Mouse (Mus musculus) T-helper 17 cell (primary cell): ENCODE results near the gene Otop3.

ENCODE experiments used
- in situ Hi-C, 2 experiments: fragments of 300-600 bp; cut with MboI, MseI; formaldehyde crosslinking; loops; 1 replicate in 1 of 2; 2 replicates in 1 of 2; pipeline ENCODE4 v1.15.1; 2025; ENCODE audit warnings: high pct_unique_total_duplicates in 2 of 2

Otop3 gene

GRCm38 (mm10) chr11:115334531-115334930, at the start of gene Otop3:
TSS of gene Otop3 (plus strand) at chr11:115334731.
- in situ Hi-C loops = no loop called here

DNA sequence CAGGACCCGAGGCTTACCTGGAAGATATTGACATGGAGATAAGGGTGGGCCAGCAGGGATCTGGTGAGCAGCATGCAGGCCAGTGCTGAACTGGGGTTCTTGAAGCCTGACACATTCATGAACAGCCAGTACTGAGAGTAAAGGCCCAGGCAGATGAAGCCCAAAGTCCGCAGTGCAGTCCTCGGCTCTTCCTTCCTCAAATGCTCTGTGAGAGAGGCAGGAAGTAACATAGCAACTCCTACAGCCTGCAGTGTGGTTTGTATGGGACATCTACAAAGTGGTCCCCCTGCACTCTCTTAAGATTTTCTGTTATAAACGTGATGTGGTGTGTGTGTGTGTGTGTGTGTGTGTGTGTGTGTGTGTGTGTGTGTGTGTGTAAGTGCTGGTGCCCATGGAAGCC, 49.2 kb upstream of the Otop3 start:
- in situ Hi-C loops = no loop called here

- in situ Hi-C loops = no loop called here
These were observed 48.1 kb upstream of the Otop3 start for GRCm38 (mm10) chr11:115286201-115286993.

DNA sequence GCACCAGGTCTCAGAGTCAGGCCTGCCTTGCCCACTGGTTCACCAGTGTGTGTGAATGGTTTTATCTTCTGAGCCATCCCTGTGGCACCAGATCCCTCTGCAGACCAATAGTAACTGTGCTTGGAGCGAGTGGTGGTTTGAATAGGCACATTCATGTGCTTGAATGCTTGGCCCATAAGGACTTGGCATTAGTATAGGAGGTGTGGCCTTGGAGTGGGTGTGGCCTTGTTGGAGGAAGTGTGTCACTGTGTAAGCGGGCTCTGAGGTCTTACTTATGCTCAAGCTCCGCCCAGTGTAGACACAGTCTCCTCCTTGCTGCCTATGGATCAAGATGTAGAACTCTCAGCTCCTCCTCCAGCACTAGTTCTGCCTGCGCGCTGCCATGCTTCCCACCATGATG, 47.1 kb upstream of the Otop3 start:
- in situ Hi-C loops = no loop called here

DNA sequence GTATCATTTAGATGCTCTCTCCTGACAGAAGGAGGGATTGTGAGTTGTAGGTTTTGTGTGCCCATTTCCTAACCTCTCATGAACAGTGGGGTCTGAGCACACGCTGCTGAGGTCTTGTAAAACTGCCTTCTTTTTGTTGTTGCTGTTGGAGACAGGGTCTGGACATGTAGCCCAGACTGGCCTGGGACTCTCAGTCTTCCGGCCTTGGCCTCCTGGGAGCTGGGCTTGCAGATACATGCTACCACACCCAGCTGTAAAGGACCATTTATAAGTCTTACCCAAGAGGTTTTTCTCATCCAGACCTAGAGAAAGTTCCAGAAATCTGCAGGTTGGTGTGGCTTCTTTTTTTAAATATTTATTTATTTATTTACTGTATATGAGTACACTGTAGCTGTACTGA, 46.2 kb upstream of the Otop3 start:
- in situ Hi-C loops = no loop called here

DNA sequence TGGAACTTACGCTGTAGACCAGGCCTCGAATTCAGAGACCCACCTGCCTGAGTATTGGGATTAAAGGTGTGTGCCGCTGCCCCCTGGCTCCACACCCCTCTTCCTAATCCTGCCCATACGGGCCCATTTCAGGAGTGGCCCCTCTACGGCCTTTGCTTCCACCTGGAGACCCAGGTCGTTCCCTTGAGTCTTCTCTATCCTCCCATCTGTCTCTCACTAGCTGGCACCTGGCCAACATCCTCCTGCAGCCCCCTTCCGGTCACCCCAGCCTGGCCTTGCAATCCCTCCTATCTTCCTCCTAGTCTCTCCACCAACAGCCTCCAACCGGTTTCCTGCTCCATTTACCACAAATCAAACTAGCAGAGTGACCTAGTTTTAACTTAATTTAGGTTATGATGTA, 44.6 kb upstream of the Otop3 start:
- in situ Hi-C loops = no loop called here

GRCm38 (mm10) chr11:115290314-115290713, 44.2 kb upstream of the Otop3 start:
- in situ Hi-C loops = no loop called here

GRCm38 (mm10) chr11:115290919-115291318, 43.6 kb upstream of the Otop3 start:
- in situ Hi-C loops = no loop called here

- in situ Hi-C loops = no loop called here
These were observed 43.0 kb upstream of the Otop3 start for GRCm38 (mm10) chr11:115291503-115291902.

- in situ Hi-C loops = no loop called here
These were observed 41.7 kb upstream of the Otop3 start for GRCm38 (mm10) chr11:115292631-115293375.

- in situ Hi-C loops = no loop called here
These were observed 38.6 kb upstream of the Otop3 start for GRCm38 (mm10) chr11:115295939-115296338.

- in situ Hi-C loops = no loop called here
These were observed 37.9 kb upstream of the Otop3 start for GRCm38 (mm10) chr11:115296471-115297210.

- in situ Hi-C loops = no loop called here
These were observed 37.2 kb upstream of the Otop3 start, which contains the start of gene Fads6 for GRCm38 (mm10) chr11:115297214-115297826. TSS of gene Fads6 (minus strand) at chr11:115297663.

DNA sequence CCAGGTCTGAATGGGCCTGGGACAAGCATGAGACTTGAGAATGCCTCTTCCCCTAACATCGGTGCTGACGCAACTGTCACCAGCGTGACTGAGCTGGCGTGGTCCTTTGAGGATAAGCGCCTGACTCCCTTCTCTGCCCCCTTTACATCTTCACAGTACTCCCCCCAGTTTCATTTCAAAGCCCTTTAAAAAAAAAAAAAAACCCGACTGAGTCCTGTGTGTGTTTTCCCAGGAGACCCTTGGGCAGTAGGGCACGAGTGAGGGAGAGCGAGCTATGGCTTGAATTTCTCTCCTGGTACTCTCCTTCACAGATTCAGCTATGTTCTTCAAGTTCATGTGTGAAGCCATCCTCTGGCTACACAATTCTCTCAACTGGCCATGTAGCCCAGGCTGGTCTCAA, 36.4 kb upstream of the Otop3 start:
- in situ Hi-C loops = no loop called here

DNA sequence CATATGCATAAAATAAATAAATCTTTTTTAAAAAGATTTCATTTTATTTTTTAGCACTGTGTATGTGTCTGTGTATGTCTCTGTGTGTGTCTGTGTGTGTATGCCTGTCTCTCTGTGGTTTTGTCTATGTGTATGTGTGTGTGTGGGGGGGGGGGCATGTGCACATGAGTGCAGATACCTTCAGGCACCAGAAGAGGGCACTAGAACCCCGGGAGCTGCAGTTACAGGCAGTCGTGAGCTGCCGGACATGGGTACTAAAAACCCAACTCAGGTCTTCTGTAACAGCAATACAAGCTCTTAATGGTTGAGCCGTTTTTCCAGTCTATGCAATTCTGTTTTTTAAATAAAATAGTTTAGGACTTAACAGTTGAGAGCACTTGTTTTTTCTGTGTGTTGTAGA, 33.8 kb upstream of the Otop3 start:
- in situ Hi-C loops = no loop called here

DNA sequence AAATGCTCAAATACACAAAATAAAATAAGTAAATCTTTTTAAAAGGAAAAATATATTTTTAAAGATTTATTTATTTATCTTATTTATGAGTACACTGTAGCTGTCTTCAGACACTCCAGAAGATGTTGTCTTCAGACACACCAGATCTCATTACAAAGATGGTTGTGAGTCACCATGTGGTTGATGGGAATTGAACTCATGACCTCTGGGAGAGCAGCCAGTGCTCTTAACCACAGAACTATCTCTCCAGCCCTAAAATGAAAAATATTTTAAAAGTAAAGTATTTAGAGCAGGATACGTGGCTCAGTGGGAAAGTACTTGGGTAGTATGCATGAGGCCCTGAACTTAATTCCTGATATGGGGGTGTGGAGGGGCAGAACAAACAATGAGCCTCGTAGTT, 33.2 kb upstream of the Otop3 start:
- in situ Hi-C loops = no loop called here

DNA sequence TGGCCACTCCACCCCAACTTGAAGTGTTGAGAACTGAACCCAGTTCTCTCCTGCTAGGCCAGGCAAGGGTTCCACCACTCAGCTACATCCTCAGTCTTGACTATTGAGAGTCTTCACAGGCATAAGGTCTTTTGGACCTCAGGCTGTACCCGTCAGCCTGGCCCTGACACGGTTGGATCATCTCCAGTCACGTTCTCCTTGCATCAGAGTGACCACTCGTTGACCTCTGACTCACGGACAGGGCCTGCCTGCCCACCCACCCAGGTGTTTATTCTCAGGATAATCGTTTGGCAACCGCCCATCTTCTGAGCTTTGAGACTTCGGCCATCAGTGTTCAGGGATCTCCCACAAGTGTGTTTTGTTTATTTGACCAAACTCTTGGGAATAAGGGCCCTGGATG, 31.4 kb upstream of the Otop3 start:
- in situ Hi-C loops = no loop called here

- in situ Hi-C loops = no loop called here
These were observed 27.7 kb upstream of the Otop3 start, which contains the start of gene Otop2 for GRCm38 (mm10) chr11:115306863-115307262. TSS of gene Otop2 (plus strand) at chr11:115307163.

DNA sequence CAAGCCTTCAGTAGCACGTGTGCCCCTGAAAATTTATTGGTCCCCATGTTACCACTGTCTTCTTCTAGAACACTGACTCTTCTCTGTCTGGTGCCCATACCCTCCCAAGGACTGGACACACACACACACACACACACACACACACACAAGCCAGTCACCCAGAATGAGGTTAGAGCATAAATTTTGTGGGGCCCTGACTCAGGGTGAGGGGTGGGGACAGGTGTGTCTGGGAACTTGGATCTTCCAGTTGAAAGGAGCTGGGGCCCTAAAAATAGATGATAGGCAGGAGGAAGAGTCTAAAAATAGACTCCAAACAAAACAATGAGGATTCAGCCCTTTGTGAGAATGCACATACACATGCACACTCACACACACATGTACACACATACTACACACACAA, 25.8 kb upstream of the Otop3 start:
- in situ Hi-C loops = no loop called here

DNA sequence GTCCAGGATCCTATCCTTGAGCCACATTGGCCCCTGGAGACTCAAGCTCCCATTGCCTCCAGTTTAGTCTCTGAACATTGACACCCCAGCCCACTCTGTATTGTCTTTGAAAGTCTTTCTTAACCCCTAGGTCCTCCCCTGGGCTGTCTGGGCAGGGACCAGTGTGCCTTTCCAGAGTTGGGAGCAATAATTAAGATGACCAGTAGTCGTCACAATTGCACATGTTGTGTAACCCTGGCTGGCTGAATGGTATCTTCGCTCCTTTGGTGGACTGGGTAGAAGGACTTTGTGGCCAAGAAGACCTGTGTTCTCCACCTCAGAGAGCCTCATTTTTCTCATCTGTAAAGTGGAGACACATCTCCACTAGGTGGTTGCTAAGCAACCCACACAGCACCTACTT, 20.3 kb upstream of the Otop3 start:
- in situ Hi-C loops = no loop called here

- in situ Hi-C loops = no loop called here
These were observed 17.3 kb upstream of the Otop3 start for GRCm38 (mm10) chr11:115317204-115317603.
